Mouse (Mus musculus): Measurements from ENCODE around the gene Enthd1. TPM values are rescaled to one million over a fixed set of nuclear protein-coding genes. Genes with fewer than 3 reads are reported as not detected.

Enthd1 gene
- polyA plus RNA-seq, 1 experiment from 2014 or later, result not detected

DNA sequence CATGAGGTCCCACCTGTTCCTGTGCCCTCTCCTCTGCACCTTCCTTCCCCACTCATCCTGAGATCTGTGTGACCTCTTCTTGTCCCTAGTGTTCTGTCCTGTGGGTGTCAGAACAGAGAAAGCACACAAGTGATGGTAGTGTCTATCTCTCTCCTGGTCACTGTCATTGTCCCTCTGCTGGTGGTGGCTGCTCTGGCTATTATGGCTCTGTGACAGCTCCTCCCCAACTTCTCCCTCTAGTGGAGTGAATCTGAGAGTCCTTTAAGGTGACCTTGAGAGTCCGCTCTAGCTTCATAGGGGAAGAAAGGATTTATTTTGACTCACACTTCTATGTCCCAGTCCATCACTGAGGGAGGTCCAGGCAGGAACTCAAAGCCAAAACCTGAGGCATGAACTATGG is 79.4 kb downstream of the Enthd1 start:
- H3K9me3 ChIP-seq (ENCODE audit: control insufficient read depth, low read length), result no peaks in the 10 kb centered on the region
- ATAC-seq, result no peak
- H3K9ac ChIP-seq (ENCODE audit: low read depth, low read length), result no peak overlapping the region
- H3K27ac ChIP-seq (ENCODE audit: low read length), result no peak overlapping the region; the same call in 1 of the 2 replicates
- H3K4me1 ChIP-seq (ENCODE audit: control insufficient read depth, insufficient read depth, low read length), result peaks cover 3% of the 10 kb centered on the region
- H3K36me3 ChIP-seq (ENCODE audit: control insufficient read depth, insufficient read depth, low read length), result no peaks in the 10 kb centered on the region
- no peaks in the 10 kb centered on the region for H3K27me3 ChIP-seq (replicated peaks; ENCODE audit: control insufficient read depth, insufficient read depth, low read length)
- H3K4me3 ChIP-seq (ENCODE audit: low read length), result no peak overlapping the region
- 88% methylated on average over 1 of the region's 1 CpGs for WGBS
- no peak overlapping the region for H3K4me2 ChIP-seq (ENCODE audit: low read depth, low read length)

DNA sequence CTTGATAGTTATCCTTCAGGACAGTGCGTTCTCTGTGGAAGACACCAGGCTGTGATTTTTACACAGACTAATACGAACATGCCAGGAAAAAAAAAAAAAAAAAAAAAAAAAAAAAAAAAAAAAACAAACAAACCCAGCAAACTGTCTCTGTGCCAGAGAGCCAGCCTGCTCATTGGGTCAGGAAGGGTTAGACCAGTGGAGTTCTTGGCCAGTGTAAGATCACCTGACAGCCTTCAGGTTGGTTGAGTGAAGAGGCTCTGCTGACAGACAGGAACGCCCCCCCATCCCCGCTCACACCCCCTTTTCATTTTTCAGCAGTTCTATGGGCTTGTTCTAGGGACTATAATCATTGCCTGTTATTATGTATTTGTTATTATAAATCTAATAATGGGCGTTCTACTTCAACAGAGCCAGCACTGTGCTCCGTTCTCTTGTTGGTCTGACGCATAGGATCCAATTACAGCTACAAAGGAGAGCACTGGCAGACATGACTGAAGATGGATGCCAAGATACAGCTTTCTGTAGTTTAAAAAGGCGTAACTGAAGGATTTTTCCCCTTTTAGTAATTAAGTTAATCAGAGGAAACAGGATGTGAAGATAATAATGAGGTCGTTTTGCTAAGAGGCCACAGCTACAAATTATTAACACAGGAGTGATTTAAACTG is 81.8 kb downstream of the Enthd1 start:
- 76% methylated on average over 9 of the region's 9 CpGs for WGBS
- Histone ChIP-seq H3K27me3 (replicated peaks; ENCODE audit: control insufficient read depth, insufficient read depth, low read length) (no peaks in the 10 kb centered on the region), H3K9me3 (ENCODE audit: control insufficient read depth, low read length) (no peaks in the 10 kb centered on the region), H3K9ac (ENCODE audit: low read depth, low read length) (no peak overlapping the region), H3K4me3 (ENCODE audit: low read length) (no peak overlapping the region), H3K36me3 (ENCODE audit: control insufficient read depth, insufficient read depth, low read length) (no peaks in the 10 kb centered on the region), H3K4me2 (ENCODE audit: low read depth, low read length) (no peak overlapping the region), H3K27ac (ENCODE audit: low read length) (no peak overlapping the region), H3K4me1 (ENCODE audit: control insufficient read depth, insufficient read depth, low read length) (peaks cover 3% of the 10 kb centered on the region)
- no peak for ATAC-seq

DNA sequence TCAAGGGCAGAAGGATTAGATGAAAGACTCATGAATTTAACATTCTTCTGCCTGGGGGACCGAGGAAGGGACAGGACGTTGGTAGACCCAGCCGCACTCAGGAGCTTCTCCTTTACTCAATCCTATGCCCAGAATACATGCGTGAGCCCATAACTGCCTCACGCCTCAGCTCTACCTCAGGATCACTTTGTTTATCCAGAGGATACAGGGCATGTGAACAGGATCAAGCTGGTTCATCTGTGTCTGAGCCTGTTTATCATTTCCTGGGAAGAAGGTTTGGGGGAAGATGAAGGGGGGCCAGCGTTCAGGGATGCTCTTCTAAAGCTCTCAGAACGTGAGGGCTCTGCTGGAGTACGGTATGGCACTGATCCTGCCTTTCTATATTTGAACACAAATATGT is 82.6 kb downstream of the Enthd1 start:
- no peak overlapping the region for H3K4me3 ChIP-seq (ENCODE audit: low read length)
- no peak overlapping the region for H3K9ac ChIP-seq (ENCODE audit: low read depth, low read length)
- H3K9me3 ChIP-seq (ENCODE audit: control insufficient read depth, low read length), result no peaks in the 10 kb centered on the region
- H3K27ac ChIP-seq (ENCODE audit: low read length), result no peak overlapping the region
- no peaks in the 10 kb centered on the region for H3K36me3 ChIP-seq (ENCODE audit: control insufficient read depth, insufficient read depth, low read length)
- H3K27me3 ChIP-seq (replicated peaks; ENCODE audit: control insufficient read depth, insufficient read depth, low read length), result no peaks in the 10 kb centered on the region
- H3K4me2 ChIP-seq (ENCODE audit: low read depth, low read length), result no peak overlapping the region
- 51% methylated on average over 8 of the region's 8 CpGs for WGBS
- H3K4me1 ChIP-seq (ENCODE audit: control insufficient read depth, insufficient read depth, low read length), result peaks cover 3% of the 10 kb centered on the region
- ATAC-seq, result no peak

DNA sequence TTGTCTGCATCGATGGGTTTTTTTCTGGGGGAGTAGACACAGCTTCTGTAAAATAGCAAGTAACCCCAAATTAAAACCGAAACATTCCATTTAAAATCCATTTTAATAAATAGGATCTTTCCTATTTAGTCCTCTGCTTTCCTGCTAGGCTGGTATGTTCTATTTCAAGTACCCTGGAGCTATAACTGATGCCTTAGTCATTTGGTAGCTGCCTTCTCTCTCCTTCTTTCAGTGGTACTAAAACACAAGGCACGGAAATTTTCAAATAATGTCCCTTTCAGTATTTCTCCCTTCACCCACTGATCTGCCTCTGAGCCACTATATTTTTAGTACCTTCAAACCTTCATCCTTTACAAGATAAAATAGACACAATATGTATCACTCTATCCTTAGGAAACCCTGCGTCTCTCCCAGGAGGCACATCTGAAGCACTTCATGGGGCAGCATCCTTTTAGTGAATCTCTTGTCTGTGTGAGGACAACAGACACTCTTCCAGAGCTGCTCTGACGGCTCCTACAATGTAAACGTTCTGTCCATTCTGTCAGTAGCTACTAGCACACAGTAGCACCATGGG is 90.4 kb downstream of the Enthd1 start:
- H3K27ac ChIP-seq (ENCODE audit: low read length), result no peak overlapping the region
- ATAC-seq, result no peak
- H3K36me3 ChIP-seq (ENCODE audit: control insufficient read depth, insufficient read depth, low read length), result no peaks in the 10 kb centered on the region
- no peaks in the 10 kb centered on the region for H3K4me1 ChIP-seq (ENCODE audit: control insufficient read depth, insufficient read depth, low read length)
- H3K9ac ChIP-seq (ENCODE audit: low read depth, low read length), result no peak overlapping the region
- H3K27me3 ChIP-seq (replicated peaks; ENCODE audit: control insufficient read depth, insufficient read depth, low read length), result no peaks in the 10 kb centered on the region
- no peaks in the 10 kb centered on the region for H3K9me3 ChIP-seq (ENCODE audit: control insufficient read depth, low read length)
- no peak overlapping the region for H3K4me2 ChIP-seq (ENCODE audit: low read depth, low read length)
- WGBS, result 73% methylated on average over 6 of the region's 6 CpGs
- no peak overlapping the region for H3K4me3 ChIP-seq (ENCODE audit: low read length)

DNA sequence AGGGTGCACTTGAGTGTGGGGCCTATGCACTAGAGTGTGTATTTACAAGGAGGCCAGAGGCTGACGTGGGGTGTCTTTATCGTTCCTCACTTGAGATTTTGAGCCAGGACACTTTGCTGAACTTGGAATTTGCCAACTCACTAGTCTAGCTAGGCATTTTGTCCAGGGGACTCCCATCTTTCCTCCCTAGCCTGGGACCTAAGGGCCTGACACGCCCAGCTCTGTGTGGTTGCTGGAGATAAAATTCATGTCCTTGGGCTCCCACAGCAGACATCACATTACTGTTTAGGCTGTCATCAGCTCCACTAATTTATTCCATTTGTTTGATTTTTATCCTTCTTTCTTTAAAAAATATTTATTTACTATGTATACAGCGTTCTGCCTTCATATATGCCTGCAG is 97.1 kb downstream of the Enthd1 start:
- Histone ChIP-seq H3K27ac (ENCODE audit: low read length) (no peak overlapping the region), H3K9me3 (ENCODE audit: control insufficient read depth, low read length) (no peaks in the 10 kb centered on the region), H3K4me1 (ENCODE audit: control insufficient read depth, insufficient read depth, low read length) (no peaks in the 10 kb centered on the region), H3K36me3 (ENCODE audit: control insufficient read depth, insufficient read depth, low read length) (no peaks in the 10 kb centered on the region), H3K4me3 (ENCODE audit: low read length) (no peak overlapping the region), H3K4me2 (ENCODE audit: low read depth, low read length) (no peak overlapping the region), H3K27me3 (replicated peaks; ENCODE audit: control insufficient read depth, insufficient read depth, low read length) (peaks cover 2% of the 10 kb centered on the region; the same call in 1 of the 2 replicates), H3K9ac (ENCODE audit: low read depth, low read length) (no peak overlapping the region)
- ATAC-seq, result no peak
- WGBS, result 81% methylated on average over 4 of the region's 4 CpGs

DNA sequence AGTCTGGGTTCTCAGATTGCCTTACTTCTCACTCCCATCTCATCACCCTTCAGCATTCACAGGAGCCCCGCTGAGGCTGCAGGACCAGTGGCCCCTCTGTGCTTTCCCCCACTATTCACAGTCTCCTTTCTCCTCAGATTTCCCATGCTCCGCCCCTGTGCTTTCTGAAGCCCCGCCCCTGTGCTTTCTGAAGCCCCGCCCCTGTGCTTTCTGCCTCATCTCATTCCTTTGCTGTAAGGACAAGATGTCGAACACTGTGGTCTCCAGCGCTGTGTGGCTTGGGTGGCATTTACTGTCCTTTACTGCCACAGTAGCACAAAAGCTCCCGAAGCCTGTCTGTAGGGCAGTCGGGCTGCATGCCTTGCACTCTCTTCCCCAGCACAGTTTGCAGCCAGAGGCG is 102.8 kb downstream of the Enthd1 start:
- peak; percentile 48; the same call in 1 of the 2 replicates for ATAC-seq

DNA sequence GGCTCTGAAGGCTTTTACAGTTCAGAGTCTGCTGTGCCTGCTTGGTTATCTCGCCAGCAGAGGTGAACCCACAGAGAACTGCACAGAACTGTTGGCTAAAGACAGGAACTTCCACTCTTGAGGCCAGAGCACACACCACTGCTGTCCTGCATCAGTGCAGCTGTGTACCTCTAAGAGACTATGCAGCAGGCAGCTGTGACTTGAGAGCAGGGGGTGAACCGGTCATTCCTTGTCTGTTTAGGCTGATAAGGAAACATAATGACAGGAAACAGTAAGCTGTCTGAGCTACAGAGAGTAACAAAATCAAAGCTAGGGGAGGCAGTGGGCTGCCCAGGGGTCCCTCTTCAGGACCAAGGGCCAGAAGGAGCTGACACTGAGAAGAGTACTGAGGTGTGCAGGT is 103.5 kb downstream of the Enthd1 start:
- Histone ChIP-seq H3K36me3 (ENCODE audit: control insufficient read depth, insufficient read depth, low read length) (no peaks in the 10 kb centered on the region), H3K4me2 (ENCODE audit: low read depth, low read length) (no peak overlapping the region), H3K4me3 (ENCODE audit: low read length) (no peak overlapping the region), H3K9me3 (ENCODE audit: control insufficient read depth, low read length) (no peaks in the 10 kb centered on the region), H3K27me3 (replicated peaks; ENCODE audit: control insufficient read depth, insufficient read depth, low read length) (peaks cover 2% of the 10 kb centered on the region; the same call in 1 of the 2 replicates), H3K9ac (ENCODE audit: low read depth, low read length) (no peak overlapping the region), H3K27ac (ENCODE audit: low read length) (no peak overlapping the region), H3K4me1 (ENCODE audit: control insufficient read depth, insufficient read depth, low read length) (peaks cover 7% of the 10 kb centered on the region; the same call in 1 of the 2 replicates)
- ATAC-seq, result no peak; the same call in 1 of the 2 replicates
- 38% methylated on average over 2 of the region's 2 CpGs for WGBS

More for the DNA sequence above, 102.8 kb downstream of the Enthd1 start:
- Histone ChIP-seq H3K9me3 (ENCODE audit: control insufficient read depth, low read length) (no peaks in the 10 kb centered on the region), H3K27ac (ENCODE audit: low read length) (no peak overlapping the region), H3K9ac (ENCODE audit: low read depth, low read length) (no peak overlapping the region), H3K36me3 (ENCODE audit: control insufficient read depth, insufficient read depth, low read length) (no peaks in the 10 kb centered on the region), H3K4me1 (ENCODE audit: control insufficient read depth, insufficient read depth, low read length) (peaks cover 7% of the 10 kb centered on the region; the same call in 1 of the 2 replicates), H3K4me2 (ENCODE audit: low read depth, low read length) (peak overlapping the region; percentile 49), H3K4me3 (ENCODE audit: low read length) (0 out of 2 replicates have a peak overlapping the region, but pooled peaks have one; percentile 6), H3K27me3 (replicated peaks; ENCODE audit: control insufficient read depth, insufficient read depth, low read length) (peaks cover 2% of the 10 kb centered on the region; the same call in 1 of the 2 replicates)
- WGBS, result 2% methylated on average over 9 of the region's 9 CpGs

DNA sequence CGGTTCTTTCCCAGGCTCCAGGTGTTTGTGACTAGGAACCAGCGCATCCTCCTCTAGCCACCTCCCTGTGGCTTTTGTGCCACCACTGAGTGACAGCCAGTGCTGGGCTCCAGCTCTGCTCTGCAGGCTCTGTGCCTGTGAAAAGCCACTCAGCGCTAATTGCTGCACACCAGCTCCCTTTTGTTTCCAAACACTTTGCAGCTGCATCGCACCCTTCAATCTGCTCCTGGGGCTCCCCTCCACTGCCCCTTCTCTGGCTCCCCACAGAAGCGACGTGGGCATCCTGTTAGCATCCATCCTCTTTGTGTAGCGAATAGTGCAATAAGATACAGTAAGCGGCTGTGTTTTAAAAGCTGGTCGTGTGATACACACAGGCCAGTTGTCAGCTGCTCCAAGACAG is 104.9 kb downstream of the Enthd1 start:
- Histone ChIP-seq H3K27ac (ENCODE audit: low read length) (no peak overlapping the region), H3K36me3 (ENCODE audit: control insufficient read depth, insufficient read depth, low read length) (no peaks in the 10 kb centered on the region), H3K9ac (ENCODE audit: low read depth, low read length) (no peak overlapping the region), H3K4me1 (ENCODE audit: control insufficient read depth, insufficient read depth, low read length) (peaks cover 7% of the 10 kb centered on the region; the same call in 1 of the 2 replicates), H3K4me2 (ENCODE audit: low read depth, low read length) (no peak overlapping the region), H3K4me3 (ENCODE audit: low read length) (no peak overlapping the region), H3K9me3 (ENCODE audit: control insufficient read depth, low read length) (no peaks in the 10 kb centered on the region), H3K27me3 (replicated peaks; ENCODE audit: control insufficient read depth, insufficient read depth, low read length) (peaks cover 2% of the 10 kb centered on the region; the same call in 1 of the 2 replicates)
- ATAC-seq, result no peak
- 58% methylated on average over 9 of the region's 9 CpGs for WGBS

DNA sequence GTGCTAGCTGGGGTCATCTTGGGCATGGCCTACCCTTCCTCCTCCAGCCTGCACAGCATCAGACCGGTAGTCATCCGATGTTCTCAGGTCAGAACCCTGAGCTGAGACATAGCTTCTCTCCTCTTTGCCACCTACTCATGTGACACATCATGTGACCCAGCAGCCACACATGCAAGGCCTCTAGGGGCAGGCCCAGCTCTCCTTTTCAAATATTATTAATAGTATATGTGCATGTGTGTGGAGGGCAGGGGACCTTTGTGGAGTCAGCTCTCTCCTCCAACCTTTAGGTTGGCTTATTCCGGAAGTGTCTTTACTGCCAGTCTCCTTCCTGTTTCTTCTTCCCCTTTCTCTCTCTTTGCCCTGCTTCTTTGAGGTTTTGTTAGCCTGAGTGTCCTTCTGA is 107.0 kb downstream of the Enthd1 start:
- WGBS, result 81% methylated on average over 3 of the region's 3 CpGs
- Histone ChIP-seq H3K27me3 (replicated peaks; ENCODE audit: control insufficient read depth, insufficient read depth, low read length) (no peaks in the 10 kb centered on the region; the same call in 1 of the 2 replicates), H3K4me2 (ENCODE audit: low read depth, low read length) (no peak overlapping the region), H3K36me3 (ENCODE audit: control insufficient read depth, insufficient read depth, low read length) (no peaks in the 10 kb centered on the region), H3K4me3 (ENCODE audit: low read length) (no peak overlapping the region), H3K27ac (ENCODE audit: low read length) (no peak overlapping the region), H3K9ac (ENCODE audit: low read depth, low read length) (no peak overlapping the region), H3K9me3 (ENCODE audit: control insufficient read depth, low read length) (no peaks in the 10 kb centered on the region), H3K4me1 (ENCODE audit: control insufficient read depth, insufficient read depth, low read length) (peaks cover 7% of the 10 kb centered on the region; the same call in 1 of the 2 replicates)
- no peak for ATAC-seq
